Mouse (Mus musculus) neural tube, embryonic 11.5 days (tissue): ENCODE measurements around the gene Sectm1b. TPM values are rescaled to one million over a fixed set of nuclear protein-coding genes. Genes with fewer than 3 reads are reported as not detected.

Experiments
- ATAC-seq: fragments of 200-750 bp; cut with Nextera tagmentation; 2 replicates; pipeline ENCODE4 v1.8.0; 2017; ENCODE audit warnings: moderate number of reproducible peaks, mild to moderate bottlenecking, moderate TSS enrichment, moderate library complexity; ENCODE audit not compliant: insufficient read depth, low FRiP score, low TSS enrichment
- DNase-seq: peaks from one replicate; pipeline ENCODE4 v3.0.0-alpha.2; 2015; ENCODE audit warnings: low spot score
- H3K27ac ChIP-seq: fragments of 300-500 bp; sonication (generic); 2 replicates; pipeline ENCODE4 v1.5.1; 2014; ENCODE audit warnings: low read depth, mild to moderate bottlenecking, low read length
- H3K27me3 ChIP-seq: fragments of 300-500 bp; sonication (generic); 2 replicates; pipeline ENCODE4 v1.6.1; 2014; ENCODE audit warnings: mild to moderate bottlenecking, low read length, mixed read lengths; ENCODE audit not compliant: control insufficient read depth, insufficient read depth
- H3K36me3 ChIP-seq: fragments of 300-500 bp; sonication (generic); 2 replicates; pipeline ENCODE4 v1.6.1; 2014; ENCODE audit warnings: mild to moderate bottlenecking, low read length, moderate library complexity, mixed read lengths; ENCODE audit not compliant: control insufficient read depth, insufficient read depth
- H3K4me1 ChIP-seq: fragments of 300-500 bp; sonication (generic); 2 replicates; pipeline ENCODE4 v1.6.1; 2014; ENCODE audit warnings: low read length, mixed read lengths; ENCODE audit not compliant: control insufficient read depth, insufficient read depth
- H3K4me2 ChIP-seq: fragments of 300-500 bp; sonication (generic); 2 replicates; pipeline ENCODE4 v1.6.1; 2014; ENCODE audit warnings: low read depth, mild to moderate bottlenecking, moderate library complexity
- H3K4me3 ChIP-seq: fragments of 300-500 bp; sonication (generic); 2 replicates; pipeline ENCODE4 v1.5.1; 2014; ENCODE audit warnings: low read depth, low read length
- H3K9ac ChIP-seq: fragments of 300-500 bp; sonication (generic); 2 replicates; pipeline ENCODE4 v1.6.1; 2014; ENCODE audit warnings: mild to moderate bottlenecking, low read length
- H3K9me3 ChIP-seq: fragments of 300-500 bp; sonication (generic); 2 replicates; pipeline ENCODE4 v1.6.1; 2016; ENCODE audit warnings: low read length; ENCODE audit not compliant: control insufficient read depth
- WGBS: fragments of 180-500 bp; shearing (Covaris S2); extraction: QIAGEN DNeasy Blood & Tissue Kit; methylation state at CpG from one replicate; pipeline ENCODE4 v1.1.7; 2014; 5-methylcytosine and 5-hydroxymethylcytosine counted together
- polyA plus RNA-seq: library from polyadenylated mRNA; unstranded; fragments of >200 nt; fragmentation: Nextera tagmentation; extraction: Ambion mirVana; gene quantifications from 2 replicates; pipeline ENCODE4 v1.2.1, GENCODE M21; 2014

Gene Sectm1b
- polyA plus RNA-seq, 1 experiment from 2014 or later = not detected

GRCm38 (mm10) chr11:121059471-121059870 is 3.9 kb downstream of the Sectm1b start:
- H3K9ac ChIP-seq = no peak overlapping the region
- no peaks in the 10 kb centered on the region for H3K9me3 ChIP-seq
- DNase-seq (no peak), ATAC-seq (no peak)
- no peak overlapping the region for H3K4me2 ChIP-seq
- no peaks in the 10 kb centered on the region for H3K36me3 ChIP-seq
- H3K4me3 ChIP-seq = no peak overlapping the region
- H3K27me3 ChIP-seq = no peaks in the 10 kb centered on the region
- WGBS = 93% methylated on average over 4 of the region's 4 CpGs
- H3K27ac ChIP-seq = no peak overlapping the region
- no peaks in the 10 kb centered on the region for H3K4me1 ChIP-seq

- H3K4me3 ChIP-seq = no peak overlapping the region
- no peak overlapping the region for H3K27ac ChIP-seq
- H3K4me1 ChIP-seq = no peaks in the 10 kb centered on the region
- no peak overlapping the region for H3K9ac ChIP-seq
- no peaks in the 10 kb centered on the region for H3K9me3 ChIP-seq
- no peak for DNase-seq
- H3K36me3 ChIP-seq = no peaks in the 10 kb centered on the region
- WGBS = 90% methylated on average over 4 of the region's 4 CpGs
- no peaks in the 10 kb centered on the region for H3K27me3 ChIP-seq
- no peak overlapping the region for H3K4me2 ChIP-seq
- no peak for ATAC-seq
These were observed 4.4 kb downstream of the Sectm1b start for GRCm38 (mm10) chr11:121058956-121059355.

- H3K4me3 ChIP-seq = no peak overlapping the region
These were observed 5.2 kb downstream of the Sectm1b start for GRCm38 (mm10) chr11:121058122-121058521.

GRCm38 (mm10) chr11:121056536-121057236 is 6.7 kb downstream of the Sectm1b start:
- no peaks in the 10 kb centered on the region for H3K4me1 ChIP-seq
- 74% methylated on average over 7 of the region's 7 CpGs for WGBS
- no peaks in the 10 kb centered on the region for H3K36me3 ChIP-seq
- DNase-seq (no peak), ATAC-seq (no peak)
- no peaks in the 10 kb centered on the region for H3K9me3 ChIP-seq
- no peak overlapping the region for H3K4me3 ChIP-seq
- H3K9ac ChIP-seq = no peak overlapping the region; the same call in 1 of the 2 replicates
- no peaks in the 10 kb centered on the region for H3K27me3 ChIP-seq
- no peak overlapping the region for H3K27ac ChIP-seq
- H3K4me2 ChIP-seq = no peak overlapping the region

More at GRCm38 (mm10) chr11:121058122-121058521, 5.2 kb downstream of the Sectm1b start:
- ATAC-seq = no peak
- WGBS = 79% methylated on average over 5 of the region's 5 CpGs
- DNase-seq = no peak
- Histone ChIP-seq H3K36me3 (no peaks in the 10 kb centered on the region), H3K4me2 (no peak overlapping the region), H3K27me3 (no peaks in the 10 kb centered on the region), H3K9me3 (no peaks in the 10 kb centered on the region), H3K4me1 (no peaks in the 10 kb centered on the region), H3K9ac (no peak overlapping the region), H3K27ac (no peak overlapping the region)

- Histone ChIP-seq H3K4me3 (no peak overlapping the region), H3K4me2 (no peak overlapping the region), H3K9ac (no peak overlapping the region), H3K27ac (no peak overlapping the region), H3K27me3 (no peaks in the 10 kb centered on the region), H3K4me1 (no peaks in the 10 kb centered on the region), H3K9me3 (no peaks in the 10 kb centered on the region), H3K36me3 (no peaks in the 10 kb centered on the region)
- ATAC-seq (no peak), DNase-seq (peak; percentile 81)
- 15% methylated on average over 8 of the region's 8 CpGs for WGBS
These were observed 9.8 kb downstream of the Sectm1b start for GRCm38 (mm10) chr11:121053536-121053935.

- Histone ChIP-seq H3K27me3 (no peaks in the 10 kb centered on the region), H3K4me3 (no peak overlapping the region), H3K9me3 (no peaks in the 10 kb centered on the region), H3K27ac (no peak overlapping the region), H3K4me2 (no peak overlapping the region), H3K4me1 (no peaks in the 10 kb centered on the region), H3K9ac (no peak overlapping the region), H3K36me3 (no peaks in the 10 kb centered on the region)
- ATAC-seq = no peak
- 69% methylated on average over 4 of the region's 4 CpGs for WGBS
- DNase-seq = no peak
These were observed 11.0 kb downstream of the Sectm1b start for GRCm38 (mm10) chr11:121052387-121052786.

GRCm38 (mm10) chr11:121051793-121052192 is 11.6 kb downstream of the Sectm1b start:
- DNase-seq (no peak), ATAC-seq (no peak)
- Histone ChIP-seq H3K36me3 (no peaks in the 10 kb centered on the region), H3K27me3 (no peaks in the 10 kb centered on the region), H3K9me3 (no peaks in the 10 kb centered on the region), H3K27ac (no peak overlapping the region), H3K9ac (no peak overlapping the region), H3K4me2 (no peak overlapping the region), H3K4me1 (no peaks in the 10 kb centered on the region), H3K4me3 (no peak overlapping the region)
- 65% methylated on average over 1 of the region's 1 CpGs for WGBS

- Histone ChIP-seq H3K4me3 (no peak overlapping the region), H3K9me3 (no peaks in the 10 kb centered on the region), H3K9ac (no peak overlapping the region), H3K36me3 (no peaks in the 10 kb centered on the region), H3K4me1 (no peaks in the 10 kb centered on the region), H3K4me2 (no peak overlapping the region), H3K27me3 (no peaks in the 10 kb centered on the region), H3K27ac (no peak overlapping the region)
- 71% methylated on average over 1 of the region's 1 CpGs for WGBS
- DNase-seq (no peak), ATAC-seq (no peak)
These were observed 13.5 kb downstream of the Sectm1b start for GRCm38 (mm10) chr11:121049840-121050239.

- no peak for DNase-seq
- no peak overlapping the region for H3K27ac ChIP-seq
- ATAC-seq = no peak
- no peaks in the 10 kb centered on the region for H3K4me1 ChIP-seq
- no peak overlapping the region for H3K4me2 ChIP-seq
- H3K27me3 ChIP-seq = no peaks in the 10 kb centered on the region
- no peaks in the 10 kb centered on the region for H3K9me3 ChIP-seq
- 60% methylated on average over 2 of the region's 2 CpGs for WGBS
- H3K36me3 ChIP-seq = no peaks in the 10 kb centered on the region
- no peak overlapping the region for H3K9ac ChIP-seq
- H3K4me3 ChIP-seq = no peak overlapping the region
These were observed 15.5 kb downstream of the Sectm1b start for GRCm38 (mm10) chr11:121047826-121048399.
